Mouse (Mus musculus) adrenal gland, postnatal 4 days (tissue): ENCODE measurements at regions not wholly inside any gene's neighbourhood (a gene's known extent, or its start where the extent isn't known, plus 50 kb on each side); places are given as distances from the start of the nearest gene placed in this dataset.

Experiments used
- DNase-seq, 2 experiments: peaks; one replicate each; pipeline ENCODE4 v3.0.0; 2021 to 2022; ENCODE audit warnings: low spot score in 2 of 2, mixed read lengths in 2 of 2

DNA sequence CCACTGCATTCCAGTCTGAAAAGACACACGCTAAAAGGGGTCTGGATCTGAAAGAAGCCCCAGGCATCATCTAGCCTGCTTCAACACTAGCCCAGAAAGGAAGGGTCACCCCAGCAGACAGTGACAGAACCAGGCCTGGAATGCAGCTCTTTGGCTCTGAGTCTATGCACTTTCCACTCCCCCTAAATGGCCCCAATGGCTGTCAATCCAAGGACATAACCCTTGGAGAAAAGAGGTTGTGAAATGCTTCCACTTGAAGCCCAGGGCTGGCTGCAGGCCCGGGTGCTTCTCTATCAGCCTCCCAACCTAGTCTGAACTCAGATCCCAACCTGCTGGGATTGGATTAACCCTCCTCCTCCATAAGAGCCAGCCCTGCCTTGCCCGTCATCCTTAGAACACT lies 194.6 kb upstream of the Bcl6 start:
- no peak for DNase-seq

DNA sequence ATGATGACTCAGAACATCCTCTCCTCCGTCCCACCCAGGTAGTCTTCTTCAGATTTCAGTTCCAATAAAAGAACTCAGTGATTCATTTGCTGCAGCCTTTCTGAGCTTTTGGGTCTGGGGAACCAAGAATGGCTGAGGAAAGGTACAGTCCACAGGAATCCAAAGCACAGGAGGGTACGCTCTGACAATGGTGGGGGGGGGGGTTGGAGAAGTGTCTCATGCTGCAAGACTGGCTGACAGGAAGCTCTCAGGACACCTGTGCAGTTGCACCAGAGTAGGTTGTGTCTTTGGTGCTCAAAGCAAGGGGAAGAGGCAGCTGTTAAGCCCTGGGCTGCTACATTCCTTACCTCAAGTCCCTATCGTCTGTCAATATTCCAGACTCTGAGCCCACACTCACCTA lies 192.7 kb upstream of the Bcl6 start:
- no peak for DNase-seq

- DNase-seq: no peak
Observed at GRCm38 (mm10) chr16:24180666-24181065, 192.0 kb upstream of the Bcl6 start.

GRCm38 (mm10) chr16:24177564-24177963 lies 188.9 kb upstream of the Bcl6 start:
- no peak for DNase-seq

GRCm38 (mm10) chr16:24177131-24177530 lies 188.5 kb upstream of the Bcl6 start:
- no peak for DNase-seq

GRCm38 (mm10) chr16:24176057-24176456 lies 187.4 kb upstream of the Bcl6 start:
- DNase-seq: no peak

DNA sequence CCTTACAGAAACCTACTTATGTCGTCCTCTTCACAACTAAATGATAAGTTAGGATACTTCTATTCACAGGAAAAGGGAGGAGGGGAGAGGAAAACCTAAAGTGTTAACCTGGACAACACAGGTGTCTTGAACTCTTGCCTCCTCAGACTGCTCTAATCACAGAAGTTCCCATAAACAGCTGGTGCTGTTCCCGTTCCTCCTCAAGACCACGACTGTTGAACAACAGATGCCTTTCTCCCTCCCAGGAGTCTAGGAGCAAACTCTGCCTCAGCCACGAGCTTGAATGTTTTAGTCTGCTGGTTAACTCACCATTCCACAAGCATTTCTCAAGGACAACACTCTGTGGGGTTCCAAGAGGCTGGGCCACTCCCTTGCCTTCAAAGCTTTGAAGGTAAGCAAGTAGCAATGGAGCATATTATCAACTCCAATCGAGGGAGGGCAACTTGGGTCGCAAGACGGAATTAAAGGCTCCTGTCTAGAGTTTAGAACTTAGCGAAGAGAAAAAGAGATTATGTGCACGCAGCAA lies 186.6 kb upstream of the Bcl6 start:
- DNase-seq: no peak

DNA sequence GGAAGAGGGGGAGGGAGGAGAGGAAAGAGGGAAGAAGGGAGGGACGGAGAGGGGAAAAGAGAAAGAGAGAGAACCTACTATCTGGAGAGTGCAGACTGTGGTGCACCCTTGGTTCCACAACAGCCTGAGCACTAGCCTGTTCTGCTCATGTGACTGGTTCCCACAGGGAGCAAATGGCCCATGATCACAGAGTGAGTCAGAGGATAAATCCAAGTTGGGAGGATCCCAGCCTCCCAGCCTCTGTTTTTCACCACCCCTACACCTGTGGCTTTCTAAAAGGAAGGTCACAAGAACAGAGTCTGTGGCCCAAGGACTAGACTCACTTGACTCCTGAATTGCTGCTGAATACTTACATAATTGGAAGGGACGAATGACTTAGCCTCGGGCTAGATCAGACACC lies 185.9 kb upstream of the Bcl6 start:
- no peak for DNase-seq

- no peak for DNase-seq
Observed at GRCm38 (mm10) chr16:24173783-24174518, 185.3 kb upstream of the Bcl6 start.

GRCm38 (mm10) chr16:24172653-24173052 lies 184.0 kb upstream of the Bcl6 start:
- DNase-seq: no peak

DNA sequence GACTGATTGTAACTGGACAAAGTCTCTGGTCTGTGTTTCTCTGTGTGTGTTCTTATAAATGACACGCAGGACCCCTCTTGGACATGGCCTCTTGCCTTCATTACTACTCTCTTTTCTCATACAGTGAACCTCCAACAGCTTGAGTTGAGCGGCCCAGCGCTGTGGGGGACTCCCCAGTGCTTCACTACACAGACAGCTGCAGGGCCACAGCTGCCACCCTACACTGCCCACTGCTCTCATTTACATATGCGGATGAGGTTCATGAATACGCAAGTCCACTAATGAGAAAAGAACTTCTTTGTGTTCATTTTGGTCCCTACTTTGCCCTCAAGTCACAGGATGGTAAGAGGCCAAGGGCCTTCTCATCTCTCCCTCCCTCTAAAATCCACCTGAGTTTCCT lies 183.4 kb upstream of the Bcl6 start:
- DNase-seq: no peak

GRCm38 (mm10) chr16:24171161-24171560 lies 182.5 kb upstream of the Bcl6 start:
- no peak for DNase-seq

GRCm38 (mm10) chr16:24166496-24166895 lies 177.8 kb upstream of the Bcl6 start:
- DNase-seq: no peak

GRCm38 (mm10) chr16:24165461-24166081 lies 176.9 kb upstream of the Bcl6 start:
- no peak for DNase-seq

GRCm38 (mm10) chr16:24160705-24161285 lies 172.1 kb upstream of the Bcl6 start:
- no peak for DNase-seq

GRCm38 (mm10) chr16:24159336-24159735 lies 170.7 kb upstream of the Bcl6 start:
- no peak for DNase-seq

DNA sequence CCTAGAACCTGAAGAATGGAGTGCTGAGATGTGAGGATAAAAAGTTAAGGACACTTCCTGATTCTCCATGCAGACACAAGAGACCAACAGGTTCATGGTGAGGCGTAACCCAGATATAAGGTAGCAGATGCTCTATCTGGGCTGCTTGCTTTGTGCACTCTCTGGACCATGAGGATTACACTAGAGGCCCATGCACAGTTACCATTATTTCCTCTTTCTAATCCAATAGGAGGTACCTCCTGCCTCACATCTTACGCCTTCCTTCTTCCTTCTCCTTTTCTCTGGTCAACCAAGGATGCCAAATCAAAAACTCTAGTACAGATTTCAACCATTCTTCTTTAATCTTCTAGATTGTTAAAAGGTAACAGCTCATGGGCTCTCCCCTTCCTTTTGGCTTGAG lies 169.1 kb upstream of the Bcl6 start:
- no peak for DNase-seq

DNA sequence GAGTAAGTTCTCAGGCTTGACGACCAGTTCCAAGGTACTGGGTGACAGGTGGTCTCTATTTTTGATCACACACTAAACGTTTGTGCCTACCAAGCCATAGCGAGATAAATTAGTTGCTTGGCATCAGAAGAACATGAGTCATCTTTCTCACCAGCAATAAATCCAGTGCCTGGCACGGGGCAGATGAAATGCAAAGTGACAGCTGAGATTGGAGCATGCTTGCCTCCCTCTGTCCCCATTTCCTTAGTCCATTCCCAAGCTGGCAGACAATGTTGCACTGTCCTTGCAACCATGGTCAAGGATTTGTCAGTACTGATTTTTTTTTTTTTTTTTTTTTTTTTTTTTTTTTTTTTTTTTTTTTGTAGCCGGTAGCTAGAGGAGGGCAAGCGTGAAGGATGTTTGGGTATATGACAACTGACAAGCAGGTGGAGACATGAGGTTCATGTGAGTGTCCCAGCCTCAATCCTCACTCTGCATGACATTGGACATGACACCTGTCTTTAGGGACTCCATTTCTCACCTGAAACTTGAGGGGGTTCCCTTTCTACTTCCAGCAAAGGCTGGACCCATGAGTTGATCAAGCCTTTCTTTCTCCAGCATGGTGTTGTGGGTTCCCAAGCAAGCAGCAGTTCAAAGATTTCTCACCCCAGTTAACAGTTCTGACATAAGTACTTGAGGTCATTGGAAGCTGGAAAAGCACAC lies 168.2 kb upstream of the Bcl6 start:
- peak in 1 of 2 experiments; percentile 20 for DNase-seq

- no peak for DNase-seq
Observed at GRCm38 (mm10) chr16:24154816-24155357, 166.2 kb upstream of the Bcl6 start.

DNA sequence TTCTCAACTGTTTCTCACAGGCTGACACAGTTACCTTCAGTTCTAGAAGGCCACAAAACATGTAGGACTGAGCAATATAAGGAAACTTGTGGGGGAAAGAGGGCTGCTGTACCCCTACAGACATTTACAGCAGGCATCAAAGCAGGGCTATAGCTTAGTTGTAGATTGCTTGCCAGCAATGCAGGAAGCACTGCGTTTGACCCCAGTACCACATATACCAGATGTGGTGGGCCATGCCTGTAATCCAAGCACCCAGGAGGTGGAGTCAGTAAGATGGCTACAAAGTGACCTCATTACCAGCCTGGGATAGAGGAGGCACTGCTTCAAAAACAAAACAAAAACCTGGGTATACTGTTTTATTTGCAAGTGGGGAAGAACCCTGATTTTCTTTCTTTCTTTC lies 165.3 kb upstream of the Bcl6 start:
- DNase-seq: no peak

GRCm38 (mm10) chr16:24151831-24152247 lies 163.2 kb upstream of the Bcl6 start:
- DNase-seq: no peak
